Mouse (Mus musculus): Measurements from ENCODE around the gene Tbc1d10b. TPM values are rescaled to one million over a fixed set of nuclear protein-coding genes. Genes with fewer than 3 reads are reported as not detected.

Gene Tbc1d10b
- polyA plus RNA-seq, 1 experiment from 2014 or later, result 19.3 TPM

DNA sequence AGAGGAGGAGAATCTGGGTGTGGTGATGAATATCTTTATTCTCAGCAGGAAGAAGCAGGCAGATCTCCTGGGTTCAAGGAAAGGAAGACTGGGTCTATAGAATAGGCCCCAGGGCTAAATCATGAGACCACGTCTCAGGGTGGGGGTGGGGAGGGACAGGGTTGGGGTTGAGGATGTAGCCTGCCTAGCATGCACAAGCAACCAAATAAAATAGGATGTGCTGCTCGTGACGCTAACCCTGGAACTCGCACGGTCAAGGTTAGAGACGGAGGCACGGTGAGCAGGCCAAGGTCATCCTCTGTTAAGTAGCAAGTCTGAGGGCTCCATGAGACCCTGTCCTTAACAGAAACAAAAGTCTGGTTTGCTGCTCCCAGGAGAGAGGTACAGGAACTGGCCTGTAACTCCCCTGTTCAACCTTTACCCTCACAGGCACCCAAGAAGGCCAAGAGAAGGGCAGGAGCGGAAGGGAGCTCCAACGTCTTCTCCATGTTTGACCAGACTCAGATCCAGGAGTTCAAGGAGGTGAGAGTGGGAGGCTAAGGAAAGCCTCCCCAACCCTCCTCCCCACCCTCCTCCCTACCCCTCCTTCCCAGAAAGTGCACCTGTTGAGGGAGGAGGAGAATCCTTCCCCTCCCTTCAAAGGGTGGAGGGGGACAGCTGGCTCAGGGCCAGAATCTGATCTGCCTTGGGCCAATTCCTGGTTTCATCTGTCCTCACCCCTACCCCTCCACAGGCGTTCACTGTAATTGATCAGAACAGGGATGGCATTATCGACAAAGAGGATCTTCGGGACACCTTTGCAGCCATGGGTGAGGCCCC lies 4.4 kb upstream of the Tbc1d10b start:
- DNase-seq (ENCODE audit: low spot score, missing footprints) (no peak), ATAC-seq (ENCODE audit: low FRiP score) (no peak)
- H3K9ac ChIP-seq (ENCODE audit: low read length), result no peak overlapping the region
- no peak overlapping the region for H3K4me3 ChIP-seq (ENCODE audit: low read depth, low read length)
- peaks cover 4% of the 10 kb centered on the region; the same call in 1 of the 2 replicates for H3K4me1 ChIP-seq (ENCODE audit: control insufficient read depth, insufficient read depth, low read length)
- peaks cover 14% of the 10 kb centered on the region; the same call in 1 of the 2 replicates for H3K27me3 ChIP-seq (ENCODE audit: control insufficient read depth, insufficient read depth, low read length)
- H3K4me2 ChIP-seq, result no peak overlapping the region
- no peaks in the 10 kb centered on the region for H3K9me3 ChIP-seq (ENCODE audit: control insufficient read depth, low read length)
- no peaks in the 10 kb centered on the region for H3K36me3 ChIP-seq (ENCODE audit: control insufficient read depth, insufficient read depth, low read length)
- 90% methylated on average over 12 of the region's 12 CpGs for WGBS
- no peak overlapping the region for H3K27ac ChIP-seq (ENCODE audit: low read depth, low read length)

DNA sequence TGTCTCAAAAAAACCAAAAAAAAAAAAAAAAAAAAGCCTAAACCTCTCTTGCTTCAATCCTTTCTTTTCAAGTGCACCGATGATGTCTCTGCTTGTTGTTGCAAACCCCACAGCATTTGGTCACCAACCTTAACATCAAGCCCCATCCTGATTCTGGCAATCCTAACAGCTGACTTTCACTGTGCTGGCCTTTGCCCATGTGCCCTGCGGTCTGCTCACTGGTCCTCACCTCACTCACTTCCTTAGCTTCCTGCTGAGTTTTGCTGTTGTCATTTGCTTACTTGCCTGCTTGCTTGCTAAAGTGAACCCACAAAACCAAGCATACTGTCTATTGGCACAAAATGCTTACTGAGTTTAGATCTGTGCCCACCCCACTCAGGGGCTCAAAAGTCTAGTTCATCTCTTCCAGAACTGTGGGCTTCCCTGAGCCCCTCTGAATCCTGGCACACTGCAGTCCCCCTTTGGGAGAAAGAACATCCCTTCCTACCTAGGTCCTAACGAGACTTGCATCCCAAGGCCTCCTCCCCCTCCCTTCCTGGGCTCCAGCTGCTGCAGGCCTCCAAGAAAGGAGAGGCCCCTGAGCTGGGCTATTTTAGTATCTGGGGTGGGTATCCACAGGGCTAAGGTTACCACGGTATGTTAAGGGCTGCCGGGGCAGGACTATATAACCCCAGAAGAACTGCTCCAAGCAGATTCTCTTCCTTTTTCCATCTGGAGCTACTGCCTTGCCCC lies 2.9 kb upstream of the Tbc1d10b start:
- H3K4me1 ChIP-seq (ENCODE audit: control insufficient read depth, insufficient read depth, low read length), result peaks cover 14% of the 10 kb centered on the region
- WGBS, result 67% methylated on average over 5 of the region's 5 CpGs

DNA sequence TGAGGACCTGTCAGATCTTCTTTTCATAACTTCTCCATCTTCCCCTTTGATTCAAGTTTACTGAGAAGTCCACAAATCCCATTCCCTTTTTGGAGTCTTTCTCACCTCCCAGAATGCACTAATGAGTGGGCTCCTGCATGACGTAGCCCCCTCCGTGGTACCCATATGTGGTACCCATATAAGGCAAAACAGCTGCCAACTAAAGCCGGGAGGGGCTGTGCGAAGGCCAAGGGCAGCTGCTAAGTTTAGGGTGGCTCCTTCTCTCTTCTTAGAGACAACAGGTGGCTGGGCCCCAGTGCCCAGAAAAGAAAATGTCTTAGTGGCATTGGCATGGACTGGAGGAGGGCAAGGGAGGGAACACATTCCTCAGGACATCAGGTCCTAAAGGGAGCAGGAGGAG lies 2.0 kb upstream of the Tbc1d10b start:
- no peak overlapping the region for H3K27ac ChIP-seq (ENCODE audit: low read depth, low read length)
- H3K36me3 ChIP-seq (ENCODE audit: control insufficient read depth, insufficient read depth, low read length), result no peaks in the 10 kb centered on the region
- no peak overlapping the region for H3K4me2 ChIP-seq
- WGBS, result 89% methylated on average over 4 of the region's 4 CpGs
- no peak for ATAC-seq (ENCODE audit: low FRiP score)
- H3K4me1 ChIP-seq (ENCODE audit: control insufficient read depth, insufficient read depth, low read length), result peaks cover 14% of the 10 kb centered on the region
- H3K9me3 ChIP-seq (ENCODE audit: control insufficient read depth, low read length), result no peaks in the 10 kb centered on the region
- DNase-seq (ENCODE audit: low spot score, missing footprints), result no peak
- no peak overlapping the region for H3K9ac ChIP-seq (ENCODE audit: low read length)
- peaks cover 14% of the 10 kb centered on the region; the same call in 1 of the 2 replicates for H3K27me3 ChIP-seq (ENCODE audit: control insufficient read depth, insufficient read depth, low read length)
- H3K4me3 ChIP-seq (ENCODE audit: low read depth, low read length), result no peak overlapping the region

More for the DNA sequence above, 2.9 kb upstream of the Tbc1d10b start:
- H3K9ac ChIP-seq (ENCODE audit: low read length), result no peak overlapping the region
- no peak overlapping the region for H3K4me3 ChIP-seq (ENCODE audit: low read depth, low read length)
- no peak overlapping the region for H3K27ac ChIP-seq (ENCODE audit: low read depth, low read length)
- H3K4me2 ChIP-seq, result no peak overlapping the region
- H3K27me3 ChIP-seq (ENCODE audit: control insufficient read depth, insufficient read depth, low read length), result peaks cover 14% of the 10 kb centered on the region; the same call in 1 of the 2 replicates
- no peaks in the 10 kb centered on the region for H3K9me3 ChIP-seq (ENCODE audit: control insufficient read depth, low read length)
- H3K36me3 ChIP-seq (ENCODE audit: control insufficient read depth, insufficient read depth, low read length), result no peaks in the 10 kb centered on the region
- no peak for ATAC-seq (ENCODE audit: low FRiP score)
- no peak for DNase-seq (ENCODE audit: low spot score, missing footprints)

DNA sequence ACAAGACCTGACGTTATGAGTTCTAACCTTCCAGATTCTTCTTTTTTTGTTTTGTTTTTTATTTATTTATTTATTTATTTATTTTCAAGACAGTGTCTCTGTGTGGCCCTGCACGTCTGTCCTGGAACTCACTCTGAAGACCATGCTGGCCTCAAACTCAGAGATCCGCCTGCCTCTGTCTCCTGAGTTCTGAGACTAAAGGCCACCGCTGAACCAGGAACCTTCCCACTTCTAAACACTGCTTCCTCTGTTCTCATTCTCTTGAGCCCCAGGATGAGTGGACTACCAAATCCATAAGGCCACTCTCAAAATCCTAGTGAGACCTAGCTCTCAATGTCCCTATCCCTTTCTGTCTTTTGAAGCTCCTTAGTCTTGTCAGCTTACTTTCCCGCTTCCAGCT lies 1.6 kb upstream of the Tbc1d10b start:
- ATAC-seq (ENCODE audit: low FRiP score), result no peak
- no peak overlapping the region for H3K4me3 ChIP-seq (ENCODE audit: low read depth, low read length)
- no peak overlapping the region for H3K27ac ChIP-seq (ENCODE audit: low read depth, low read length)
- H3K4me2 ChIP-seq, result peak overlapping the region; percentile 82; the same call in 1 of the 2 replicates
- WGBS, result 81% methylated on average over 5 of the region's 5 CpGs
- H3K4me1 ChIP-seq (ENCODE audit: control insufficient read depth, insufficient read depth, low read length), result peaks cover 10% of the 10 kb centered on the region
- H3K9ac ChIP-seq (ENCODE audit: low read length), result no peak overlapping the region
- H3K36me3 ChIP-seq (ENCODE audit: control insufficient read depth, insufficient read depth, low read length), result no peaks in the 10 kb centered on the region
- no peaks in the 10 kb centered on the region for H3K9me3 ChIP-seq (ENCODE audit: control insufficient read depth, low read length)
- no peak for DNase-seq (ENCODE audit: low spot score, missing footprints)
- peaks cover 11% of the 10 kb centered on the region; the same call in 1 of the 2 replicates for H3K27me3 ChIP-seq (ENCODE audit: control insufficient read depth, insufficient read depth, low read length)

DNA sequence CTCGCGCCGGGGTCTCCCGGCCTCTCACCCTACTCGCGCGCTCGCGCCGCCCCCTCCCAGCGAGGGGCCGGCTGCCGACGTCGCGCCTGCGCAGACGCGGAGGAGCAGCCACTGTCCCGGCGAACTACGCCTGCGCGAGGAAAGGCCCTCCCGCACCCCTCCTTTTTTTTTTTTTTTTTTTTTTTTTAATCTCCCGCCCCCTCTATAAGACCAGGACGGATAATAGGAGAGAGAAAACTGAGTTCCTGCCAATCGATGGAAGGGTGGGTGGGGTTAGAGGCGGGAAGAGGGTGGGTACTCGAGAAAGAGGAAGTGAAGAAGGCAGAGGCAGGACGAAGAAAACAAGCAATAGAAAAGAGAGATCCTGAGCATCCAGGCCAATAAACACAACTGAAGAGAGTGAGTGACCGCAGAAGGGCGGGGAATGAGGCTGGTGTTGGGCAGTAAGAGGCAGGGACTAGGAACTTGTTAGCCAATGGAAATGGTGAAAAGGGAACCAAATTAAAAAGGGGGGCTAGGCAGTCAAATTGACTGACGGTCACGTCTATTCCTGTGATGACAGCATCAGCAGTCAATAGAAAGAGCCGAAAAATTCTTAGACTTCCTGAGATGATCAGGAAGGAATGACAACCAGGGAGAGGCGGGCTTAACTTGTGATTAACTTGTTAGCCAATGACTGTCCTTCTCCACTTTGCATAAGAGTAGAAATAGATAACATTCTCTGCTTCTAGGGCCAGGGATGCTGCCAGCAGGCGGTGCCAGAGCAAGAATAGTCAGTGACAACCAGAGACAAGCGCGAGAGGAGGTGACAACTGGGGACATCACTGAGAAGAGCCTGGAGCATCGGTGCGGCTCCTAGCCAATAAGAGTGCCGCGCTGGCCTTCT lies 528 bp upstream of the Tbc1d10b start, which contains the start of gene Mylpf:
Mylpf (plus strand) TSS at position 338 of the 886 bp plus-strand sequence.
- peak within 1 kb of the TSS; percentile 75 for H3K27ac ChIP-seq (ENCODE audit: low read depth, low read length)
- ATAC-seq (ENCODE audit: low FRiP score) (peak; percentile 92), DNase-seq (ENCODE audit: low spot score, missing footprints) (peak; percentile 99)
- H3K4me1 ChIP-seq (ENCODE audit: control insufficient read depth, insufficient read depth, low read length), result peaks cover 10% of the 10 kb centered on the region
- H3K9ac ChIP-seq (ENCODE audit: low read length), result peak within 1 kb of the TSS; percentile 89
- WGBS, result under 1% methylated on average over 42 of the region's 44 CpGs
- no peaks in the 10 kb centered on the region for H3K36me3 ChIP-seq (ENCODE audit: control insufficient read depth, insufficient read depth, low read length)
- H3K27me3 ChIP-seq (ENCODE audit: control insufficient read depth, insufficient read depth, low read length), result peaks cover 3% of the 10 kb centered on the region; the same call in 1 of the 2 replicates
- peak within 1 kb of the TSS; percentile 86 for H3K4me3 ChIP-seq (ENCODE audit: low read depth, low read length)
- H3K9me3 ChIP-seq (ENCODE audit: control insufficient read depth, low read length), result no peaks in the 10 kb centered on the region
- H3K4me2 ChIP-seq, result peak within 1 kb of the TSS; percentile 82

DNA sequence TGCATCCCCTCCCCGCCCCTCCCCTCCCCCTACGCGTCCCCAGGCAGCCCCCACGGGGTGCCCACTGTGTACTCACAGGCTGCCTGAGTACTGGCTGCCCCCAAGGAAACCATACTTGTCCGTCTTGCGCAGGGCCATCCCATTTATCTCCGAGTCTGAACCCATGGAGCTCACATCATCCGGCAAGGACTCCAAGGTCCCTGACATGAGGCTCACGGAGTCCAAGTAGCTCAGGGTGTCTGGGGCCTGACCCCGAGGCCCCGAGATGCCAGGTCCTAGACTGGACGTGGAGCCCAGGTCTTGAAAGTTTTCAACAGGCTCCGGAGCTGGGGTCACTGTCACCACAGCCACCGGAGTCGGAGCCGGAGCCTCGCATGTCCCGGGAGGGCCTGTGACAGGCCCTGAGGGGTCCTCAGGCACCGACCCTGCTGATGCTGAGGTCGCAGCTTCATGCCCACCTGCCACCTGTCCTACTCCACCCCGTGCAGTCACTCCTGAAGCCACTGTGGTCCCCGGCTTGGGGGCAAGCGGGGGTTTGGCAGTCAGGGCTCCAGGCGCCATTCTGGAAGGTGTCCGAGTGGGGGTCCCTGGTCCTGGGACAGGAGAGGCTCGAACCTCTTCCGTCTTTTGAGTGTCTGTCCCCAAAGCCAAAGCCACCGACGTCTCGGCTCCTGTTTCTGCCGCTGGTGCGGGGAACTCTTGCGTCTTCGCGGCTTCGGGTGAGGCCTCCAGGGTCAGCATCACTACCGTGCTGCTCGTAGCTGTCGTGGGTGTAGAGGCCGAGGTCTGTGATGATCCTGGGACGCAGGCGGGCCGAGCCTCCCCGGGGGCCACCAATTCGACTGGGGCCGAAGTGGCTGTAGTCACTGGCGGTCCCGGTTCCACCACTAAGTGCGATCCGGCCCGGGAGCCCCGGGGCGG lies 634 bp downstream of the Tbc1d10b start:
- Histone ChIP-seq H3K4me3 (ENCODE audit: low read depth, low read length) (peak overlapping the region; percentile 86), H3K36me3 (ENCODE audit: control insufficient read depth, insufficient read depth, low read length) (no peaks in the 10 kb centered on the region), H3K27me3 (ENCODE audit: control insufficient read depth, insufficient read depth, low read length) (no peaks in the 10 kb centered on the region), H3K27ac (ENCODE audit: low read depth, low read length) (peak overlapping the region; percentile 75), H3K9me3 (ENCODE audit: control insufficient read depth, low read length) (no peaks in the 10 kb centered on the region), H3K4me1 (ENCODE audit: control insufficient read depth, insufficient read depth, low read length) (peaks cover 10% of the 10 kb centered on the region), H3K4me2 (peak overlapping the region; percentile 82), H3K9ac (ENCODE audit: low read length) (peak overlapping the region; percentile 89)
- under 1% methylated on average over 50 of the region's 53 CpGs for WGBS
- ATAC-seq (ENCODE audit: low FRiP score), result peak; percentile 29; the same call in 1 of the 2 replicates
- DNase-seq (ENCODE audit: low spot score, missing footprints), result peak; percentile 93

DNA sequence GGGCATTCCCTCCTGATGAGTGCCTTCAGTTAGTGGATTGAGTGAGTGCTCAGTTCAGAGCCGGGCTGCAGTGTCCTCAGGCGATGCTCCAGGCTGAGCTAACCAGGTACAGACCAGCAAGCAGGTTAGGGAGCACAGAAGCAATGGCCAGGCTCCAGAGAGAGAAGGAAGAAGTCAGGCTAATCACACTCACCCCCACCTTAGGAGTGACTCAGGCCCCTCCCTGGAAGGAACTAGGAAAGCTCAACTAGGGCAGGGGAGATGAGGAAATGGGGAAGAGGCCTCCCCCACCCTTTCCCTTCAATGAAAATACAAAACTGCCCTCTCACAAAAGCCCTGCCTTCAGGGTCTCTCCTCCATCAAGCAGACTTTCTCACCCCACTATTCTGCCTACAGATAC lies 1.7 kb downstream of the Tbc1d10b start:
- H3K4me2 ChIP-seq, result peak overlapping the region; percentile 82
- H3K4me3 ChIP-seq (ENCODE audit: low read depth, low read length), result peak overlapping the region; percentile 86
- DNase-seq (ENCODE audit: low spot score, missing footprints), result no peak
- no peak for ATAC-seq (ENCODE audit: low FRiP score)
- WGBS, result 69% methylated on average over 2 of the region's 2 CpGs
- H3K27ac ChIP-seq (ENCODE audit: low read depth, low read length), result no peak overlapping the region
- no peaks in the 10 kb centered on the region for H3K9me3 ChIP-seq (ENCODE audit: control insufficient read depth, low read length)
- peak overlapping the region; percentile 89 for H3K9ac ChIP-seq (ENCODE audit: low read length)
- H3K4me1 ChIP-seq (ENCODE audit: control insufficient read depth, insufficient read depth, low read length), result peaks cover 10% of the 10 kb centered on the region
- no peaks in the 10 kb centered on the region for H3K36me3 ChIP-seq (ENCODE audit: control insufficient read depth, insufficient read depth, low read length)
- no peaks in the 10 kb centered on the region for H3K27me3 ChIP-seq (ENCODE audit: control insufficient read depth, insufficient read depth, low read length)

DNA sequence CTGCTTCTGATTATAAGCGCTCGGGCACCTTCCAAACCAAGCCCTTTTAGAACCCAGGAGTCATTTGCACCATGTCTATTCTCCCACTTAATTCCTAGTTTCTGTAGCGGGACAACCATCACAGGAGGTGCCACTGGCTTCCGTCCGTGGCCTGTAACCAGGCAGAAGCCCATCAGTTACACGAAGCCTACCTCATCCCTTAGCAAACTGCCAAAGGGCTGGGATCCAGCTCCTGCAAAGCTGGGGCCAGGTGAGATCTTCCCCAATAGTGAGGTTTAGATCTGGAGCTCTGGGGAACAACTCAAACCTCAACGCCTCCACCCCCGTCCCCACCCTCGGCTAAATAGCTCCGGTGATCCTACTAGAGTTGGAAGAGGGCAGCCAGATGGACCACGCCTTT lies 11.8 kb downstream of the Tbc1d10b start:
- no peak for DNase-seq (ENCODE audit: low spot score, missing footprints)
- Histone ChIP-seq H3K27me3 (ENCODE audit: control insufficient read depth, insufficient read depth, low read length) (no peaks in the 10 kb centered on the region), H3K9me3 (ENCODE audit: control insufficient read depth, low read length) (no peaks in the 10 kb centered on the region), H3K4me3 (ENCODE audit: low read depth, low read length) (peak overlapping the region; percentile 85), H3K4me1 (ENCODE audit: control insufficient read depth, insufficient read depth, low read length) (peaks cover 15% of the 10 kb centered on the region), H3K36me3 (ENCODE audit: control insufficient read depth, insufficient read depth, low read length) (peaks cover 40% of the 10 kb centered on the region), H3K4me2 (peak overlapping the region; percentile 57), H3K9ac (ENCODE audit: low read length) (peak overlapping the region; percentile 76), H3K27ac (ENCODE audit: low read depth, low read length) (peak overlapping the region; percentile 37)
- 0 out of 2 replicates have a peak, but pooled peaks have one; percentile 1 for ATAC-seq (ENCODE audit: low FRiP score)
- WGBS, result 62% methylated on average over 11 of the region's 11 CpGs
